Mouse (Mus musculus): ENCODE data around the gene Nek4. TPM values are rescaled to one million over a fixed set of nuclear protein-coding genes. Genes with fewer than 3 reads are reported as not detected.

Gene Nek4
- 11.2 TPM for polyA plus RNA-seq (2014; fragmentation: Illumina TruSeq; extraction: RNeasy Lipid Tissue Mini Kit (QIAGEN cat#74804); ENCODE audit: low read depth, low replicate concordance)

GRCm38 (mm10) chr14:30951154-30951825 is at the start of gene Nek4:
TSS of gene Nek4 (plus strand) at chr14:30951377.

GRCm38 (mm10) chr14:30923375-30924105 is 27.6 kb upstream of the Nek4 start, which contains the start of gene Itih3:
TSS of gene Itih3 (minus strand) at chr14:30923760.

GRCm38 (mm10) chr14:30943038-30943437 is 8.1 kb upstream of the Nek4 start, which contains the start of gene Itih1:
TSS of gene Itih1 (minus strand) at chr14:30943289.

GRCm38 (mm10) chr14:31001307-31002205 is 50.4 kb downstream of the Nek4 start, which contains the start of the genes Glt8d1 and Spcs1:
TSS of gene Glt8d1 (plus strand) at chr14:31001400.
TSS of gene Spcs1 (minus strand) at chr14:31001672.

GRCm38 (mm10) chr14:31018860-31019291 is 67.7 kb downstream of the Nek4 start, which contains the start of the genes Pbrm1 and Gnl3:
TSS of gene Pbrm1 (plus strand) at chr14:31019138.
TSS of gene Gnl3 (minus strand) at chr14:31019152.

Other genes starting within 250 kb of the Nek4 start
- gene Sfmbt1, start 236.5 kb upstream of the Nek4 start, polyA plus RNA-seq (2014; fragmentation: Illumina TruSeq; extraction: RNeasy Lipid Tissue Mini Kit (QIAGEN cat#74804); ENCODE audit: low read depth, low replicate concordance), result 10.7 TPM
- 2.7 TPM for gene Tmem110, start 125.8 kb upstream of the Nek4 start, polyA plus RNA-seq (2014; fragmentation: Illumina TruSeq; extraction: RNeasy Lipid Tissue Mini Kit (QIAGEN cat#74804); ENCODE audit: low read depth, low replicate concordance)
- 1.3 TPM for gene Mustn1, start 72.2 kb upstream of the Nek4 start, polyA plus RNA-seq (2014; fragmentation: Illumina TruSeq; extraction: RNeasy Lipid Tissue Mini Kit (QIAGEN cat#74804); ENCODE audit: low read depth, low replicate concordance)
- 463 TPM for gene Itih4, start 64.9 kb upstream of the Nek4 start, polyA plus RNA-seq (2014; fragmentation: Illumina TruSeq; extraction: RNeasy Lipid Tissue Mini Kit (QIAGEN cat#74804); ENCODE audit: low read depth, low replicate concordance)
- 223 TPM for gene Itih3, start 27.6 kb upstream of the Nek4 start, polyA plus RNA-seq (2014; fragmentation: Illumina TruSeq; extraction: RNeasy Lipid Tissue Mini Kit (QIAGEN cat#74804); ENCODE audit: low read depth, low replicate concordance)
- 104 TPM for gene Itih1, start 8.1 kb upstream of the Nek4 start, polyA plus RNA-seq (2014; fragmentation: Illumina TruSeq; extraction: RNeasy Lipid Tissue Mini Kit (QIAGEN cat#74804); ENCODE audit: low read depth, low replicate concordance)
- 24.5 TPM for gene Glt8d1, start 50.0 kb downstream of the Nek4 start, polyA plus RNA-seq (2014; fragmentation: Illumina TruSeq; extraction: RNeasy Lipid Tissue Mini Kit (QIAGEN cat#74804); ENCODE audit: low read depth, low replicate concordance)
- gene Spcs1, start 50.3 kb downstream of the Nek4 start, polyA plus RNA-seq (2014; fragmentation: Illumina TruSeq; extraction: RNeasy Lipid Tissue Mini Kit (QIAGEN cat#74804); ENCODE audit: low read depth, low replicate concordance), result 263 TPM
- 18.6 TPM for gene Pbrm1, start 67.8 kb downstream of the Nek4 start, polyA plus RNA-seq (2014; fragmentation: Illumina TruSeq; extraction: RNeasy Lipid Tissue Mini Kit (QIAGEN cat#74804); ENCODE audit: low read depth, low replicate concordance)
- gene Gnl3, start 67.8 kb downstream of the Nek4 start, polyA plus RNA-seq (2014; fragmentation: Illumina TruSeq; extraction: RNeasy Lipid Tissue Mini Kit (QIAGEN cat#74804); ENCODE audit: low read depth, low replicate concordance), result 73.8 TPM
- gene Smim4, start 177.6 kb downstream of the Nek4 start, polyA plus RNA-seq (2014; fragmentation: Illumina TruSeq; extraction: RNeasy Lipid Tissue Mini Kit (QIAGEN cat#74804); ENCODE audit: low read depth, low replicate concordance), result 5.5 TPM
- not detected for gene Nt5dc2, start 179.7 kb downstream of the Nek4 start, polyA plus RNA-seq (2014; fragmentation: Illumina TruSeq; extraction: RNeasy Lipid Tissue Mini Kit (QIAGEN cat#74804); ENCODE audit: low read depth, low replicate concordance)
- gene Stab1, start 217.3 kb downstream of the Nek4 start, polyA plus RNA-seq (2014; fragmentation: Illumina TruSeq; extraction: RNeasy Lipid Tissue Mini Kit (QIAGEN cat#74804); ENCODE audit: low read depth, low replicate concordance), result 10.0 TPM

All from liver, adult 10 weeks (tissue).